Comparison of ENCODE assay signal across 11 mouse cellular contexts in the genomic region with DNA sequence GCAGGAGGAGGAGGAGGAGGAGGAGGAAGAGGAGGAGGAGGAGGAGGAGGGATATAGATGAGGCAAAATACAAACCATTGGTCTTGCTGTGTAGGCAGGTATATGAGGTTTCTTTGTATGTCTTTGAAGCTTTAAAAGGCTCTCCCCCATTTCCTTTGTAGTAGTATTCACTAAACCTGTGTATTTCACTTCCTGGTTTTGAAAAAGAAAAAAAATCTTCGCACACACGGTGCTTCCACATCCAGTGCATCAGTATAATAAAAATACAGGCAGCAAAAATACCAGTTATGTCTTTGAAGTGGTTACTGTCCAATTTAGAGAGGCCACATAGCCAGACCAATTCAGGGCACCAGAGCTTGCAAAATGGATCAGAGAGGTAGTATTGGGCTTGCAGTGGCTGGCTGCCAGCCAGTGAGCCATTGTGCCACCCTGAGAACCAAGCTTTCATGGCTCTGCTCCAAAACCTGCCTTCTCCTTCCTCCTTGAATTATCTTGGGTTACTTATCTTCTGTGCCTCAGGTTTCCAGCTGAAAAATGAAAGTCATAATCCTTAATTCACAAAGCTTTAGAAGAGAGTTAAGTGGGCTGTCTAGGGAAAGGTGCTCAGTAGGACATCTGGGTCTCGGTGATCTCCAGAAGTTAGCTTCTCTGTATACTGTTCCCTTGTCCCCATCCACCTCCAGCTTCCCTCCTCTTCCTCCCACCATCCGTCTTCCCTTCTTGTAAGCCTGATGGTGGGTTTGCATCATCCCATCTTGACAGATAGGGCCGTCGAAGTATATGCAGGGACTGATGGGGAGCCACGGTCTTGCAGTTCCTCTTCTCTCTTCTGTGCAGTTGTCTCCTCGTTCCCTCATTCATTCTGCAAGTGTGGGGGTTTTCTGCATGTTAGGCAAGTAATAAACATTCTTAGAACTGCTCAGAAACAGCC.
DNase-seq lines count a peak whose midpoint lies in the region.
"Had no signal": no experiment of that assay in that cellular context is flagged by ENCODE, and none has a peak within 500 bp of the region (broad histone marks: within the 10 kb centered on the region; RNA-seq: fewer than 3 reads in every experiment).

No protein-coding gene starts in this region.

- intact Hi-C loops in left cerebral cortex, postnatal 4 days (cut with DNase I) = no loop called here
- intact Hi-C loops in left cerebral cortex, postnatal 10 days (cut with DNase I) = loop anchor here (5.0 kb wide), 1 partner anchor 62 kb away; no protein-coding TSS in a partner anchor

- peak; percentile 15 to 18 for DNase-seq in cerebellum, adult 18-20 months
- no peak for DNase-seq in cerebellum, postnatal 4 days (ENCODE audit: low spot score in 2 of 2)
- DNase-seq in left cerebral cortex, postnatal 4 days = peak; percentile 21
- DNase-seq in left cerebral cortex, postnatal 10 days (ENCODE audit: extremely low spot score in 1 of 2, low spot score in 2 of 2) = no peak
- DNase-seq in A20 (ENCODE audit: low read depth, low spot score) = peak; percentile 37
- peak; percentile 16 to 23 for DNase-seq in cerebellum, postnatal 36 days
- no peak for DNase-seq in thymus, postnatal 4 days
- no peak for DNase-seq in gastrocnemius, postnatal 25 days
- DNase-seq: heart, adult 2 months; liver, embryonic 13.5 days; right cerebral cortex, postnatal 14 days had no signal

Comparison
In these comparisons a context has a peak if more than half of its experiments do, and no peak if none do; other contexts are left out.
1. DNase-seq: peak in cerebellum, adult 18-20 months (2 of 2), left cerebral cortex, postnatal 4 days (single experiment), A20 (single experiment) and cerebellum, postnatal 36 days (2 of 2); none in cerebellum, postnatal 4 days (0 of 2), left cerebral cortex, postnatal 10 days (0 of 2), thymus, postnatal 4 days (single experiment) and gastrocnemius, postnatal 25 days (single experiment).